Mouse (Mus musculus): ENCODE data around the gene Med26.

DNA sequence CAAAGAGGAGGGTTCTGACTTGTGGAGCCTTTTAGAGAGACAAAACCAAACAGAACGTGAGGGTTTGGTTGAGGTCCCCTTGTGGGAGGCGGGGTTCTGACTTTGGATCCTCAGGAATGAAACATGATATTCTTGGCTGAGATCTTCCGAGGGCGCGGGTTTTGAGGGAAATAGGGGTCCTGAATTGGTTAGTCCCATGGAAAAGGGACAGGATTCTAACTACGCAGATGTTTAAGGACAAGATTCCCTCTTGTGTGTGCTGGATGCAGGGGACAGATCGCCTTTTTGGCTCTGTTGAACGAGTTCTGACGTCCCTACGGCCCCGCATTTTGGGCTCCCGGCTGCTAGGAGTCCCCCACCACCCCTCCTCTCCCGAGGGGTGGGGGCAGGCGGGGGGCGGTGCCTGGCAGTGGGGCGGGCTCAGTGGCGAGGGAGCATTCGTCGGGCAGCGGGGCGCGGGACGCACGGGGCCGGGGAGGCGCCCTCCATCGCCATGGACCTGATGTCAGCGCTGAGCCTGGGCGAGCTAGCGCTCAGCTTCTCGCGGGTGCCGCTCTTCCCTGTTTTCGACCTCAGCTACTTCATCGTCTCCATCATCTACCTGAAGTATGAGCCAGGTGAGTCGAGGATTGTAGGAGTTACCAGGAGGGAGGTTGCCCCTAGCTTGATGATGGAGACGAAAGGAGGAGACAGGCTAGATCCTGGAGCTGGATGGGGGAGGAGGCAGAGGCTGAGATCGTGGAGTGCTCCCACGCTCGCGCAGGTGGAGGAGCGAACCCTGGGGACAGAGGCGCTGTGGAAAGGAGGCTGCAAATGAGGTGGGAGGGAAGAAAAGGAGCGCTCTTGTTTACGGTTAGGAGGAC lies 23.8 kb upstream of the Med26 start, which contains the start of gene Tmem38a:
- TF ChIP-seq CTCF (IDR thresholded peaks at IDR 0.05; ENCODE audit: extremely low read depth, insufficient read depth, low read length) (no peak), POLR2A (IDR thresholded peaks at IDR 0.05; ENCODE audit: extremely low read depth, insufficient read depth, low read length) (peak; percentile 79)

All from cortical plate, adult 2 months (tissue).